Mouse (Mus musculus): ENCODE measurements around the gene Aipl1. TPM values are rescaled to one million over a fixed set of nuclear protein-coding genes. Genes with fewer than 3 reads are reported as not detected.
"Not testable (repeated sequence)": the region's sequence is repeated elsewhere in the genome, so short reads cannot be mapped to it uniquely, and the experiment has no call there.

Gene Aipl1
- polyA plus RNA-seq, 1 experiment = 0.21 TPM

DNA sequence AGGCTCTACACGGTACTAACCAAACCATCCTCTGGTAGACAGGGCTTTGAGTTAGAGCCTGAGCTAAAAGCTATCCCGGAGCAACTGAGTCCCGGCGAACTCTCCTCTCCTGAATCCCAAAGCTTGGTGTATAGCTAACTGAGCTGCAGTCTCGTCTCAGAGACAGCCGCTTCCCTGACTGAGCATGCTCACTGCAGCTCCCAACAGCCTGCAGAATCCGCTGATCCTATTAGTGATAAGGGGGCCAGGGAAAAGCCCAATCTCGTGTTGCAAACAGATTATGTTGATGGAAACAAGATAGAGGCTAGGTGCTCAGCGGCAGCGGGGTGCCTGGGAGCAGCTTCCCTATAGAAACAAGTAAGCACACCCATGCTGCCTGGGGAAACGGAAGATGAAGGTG, 40.5 kb downstream of the Aipl1 start:
- no peaks in the 10 kb centered on the region for H3K36me3 ChIP-seq (ENCODE audit: control insufficient read depth, insufficient read depth)
- no peaks in the 10 kb centered on the region for H3K79me3 ChIP-seq (ENCODE audit: low read depth)
- no peak overlapping the region for H3K4me3 ChIP-seq (ENCODE audit: insufficient read depth, poor library complexity, severe bottlenecking)
- no peak overlapping the region for H3ac ChIP-seq (ENCODE audit: control insufficient read depth, insufficient read length, low read depth)
- no peaks in the 10 kb centered on the region for H3K27me3 ChIP-seq (ENCODE audit: control insufficient read depth, insufficient read depth, insufficient read length)
- TF ChIP-seq MYOG (IDR thresholded peaks at IDR 0.05; ENCODE audit: control insufficient read depth, extremely low read depth, insufficient read length) (no peak), FOSL1 (IDR thresholded peaks at IDR 0.05; ENCODE audit: insufficient read depth, low read length, poor library complexity, severe bottlenecking) (no peak), CEBPB (IDR thresholded peaks at IDR 0.05; ENCODE audit: low read depth) (no peak), MAX (IDR thresholded peaks at IDR 0.05) (no peak), MYOD1 (IDR thresholded peaks at IDR 0.05; ENCODE audit: control insufficient read depth, insufficient read length, low read depth) (no peak), USF1 (IDR thresholded peaks at IDR 0.05; ENCODE audit: low read depth) (no peak), CTCF (IDR thresholded peaks at IDR 0.05; ENCODE audit: control insufficient read depth, insufficient read depth, insufficient read length) (no peak)
- H3K79me2 ChIP-seq (ENCODE audit: control insufficient read depth, insufficient read depth) = no peaks in the 10 kb centered on the region

DNA sequence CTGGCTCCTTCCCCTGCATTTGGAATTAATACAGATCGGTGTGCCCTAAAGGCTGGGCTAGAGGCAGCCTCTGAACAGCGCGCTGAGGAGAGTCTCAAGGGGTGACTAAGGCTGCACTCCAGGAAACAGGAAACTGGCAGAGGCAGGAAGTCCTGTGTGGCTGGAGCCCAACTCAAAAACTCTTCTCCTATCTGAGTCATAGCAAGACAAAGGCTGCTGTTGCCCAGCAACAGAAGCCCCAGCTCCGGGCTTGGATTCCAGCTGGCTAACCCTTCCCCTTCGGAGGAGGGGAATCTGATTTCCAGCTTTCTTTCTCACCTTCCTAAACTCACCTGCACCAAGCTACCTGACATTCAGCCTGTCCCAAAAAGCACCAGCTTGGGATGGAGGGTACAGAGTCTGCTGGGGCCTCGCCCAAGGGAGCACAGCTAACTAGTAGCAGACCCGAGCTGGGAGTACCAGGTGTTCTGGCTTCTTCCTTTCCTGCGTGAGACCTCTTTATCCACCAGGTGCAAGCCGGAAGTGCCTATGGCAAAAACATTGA, 41.3 kb downstream of the Aipl1 start:
- TF ChIP-seq MAX (IDR thresholded peaks at IDR 0.05) (peak; percentile 35), MYOD1 (IDR thresholded peaks at IDR 0.05; ENCODE audit: control insufficient read depth, insufficient read length, low read depth) (no peak), FOSL1 (IDR thresholded peaks at IDR 0.05; ENCODE audit: insufficient read depth, low read length, poor library complexity, severe bottlenecking) (peak; percentile 33), CEBPB (IDR thresholded peaks at IDR 0.05; ENCODE audit: low read depth) (no peak), USF1 (IDR thresholded peaks at IDR 0.05; ENCODE audit: low read depth) (no peak), MYOG (IDR thresholded peaks at IDR 0.05; ENCODE audit: control insufficient read depth, extremely low read depth, insufficient read length) (no peak), CTCF (IDR thresholded peaks at IDR 0.05; ENCODE audit: control insufficient read depth, insufficient read depth, insufficient read length) (no peak)
- no peak overlapping the region for H3K4me3 ChIP-seq (ENCODE audit: insufficient read depth, poor library complexity, severe bottlenecking)

GRCm38 (mm10) chr11:71992438-71992837, 44.9 kb downstream of the Aipl1 start:
- Histone ChIP-seq H3ac (ENCODE audit: control insufficient read depth, insufficient read length, low read depth) (no peak overlapping the region), H3K27me3 (ENCODE audit: control insufficient read depth, insufficient read depth, insufficient read length) (no peaks in the 10 kb centered on the region), H3K4me3 (ENCODE audit: insufficient read depth, poor library complexity, severe bottlenecking) (no peak overlapping the region), H3K79me2 (ENCODE audit: control insufficient read depth, insufficient read depth) (no peaks in the 10 kb centered on the region), H3K79me3 (ENCODE audit: low read depth) (no peaks in the 10 kb centered on the region), H3K36me3 (ENCODE audit: control insufficient read depth, insufficient read depth) (no peaks in the 10 kb centered on the region)
- TF ChIP-seq MYOD1 (IDR thresholded peaks at IDR 0.05; ENCODE audit: control insufficient read depth, insufficient read length, low read depth) (no peak), CEBPB (IDR thresholded peaks at IDR 0.05; ENCODE audit: low read depth) (no peak), FOSL1 (IDR thresholded peaks at IDR 0.05; ENCODE audit: insufficient read depth, low read length, poor library complexity, severe bottlenecking) (no peak), MYOG (IDR thresholded peaks at IDR 0.05; ENCODE audit: control insufficient read depth, extremely low read depth, insufficient read length) (no peak), USF1 (IDR thresholded peaks at IDR 0.05; ENCODE audit: low read depth) (no peak), CTCF (IDR thresholded peaks at IDR 0.05; ENCODE audit: control insufficient read depth, insufficient read depth, insufficient read length) (no peak), MAX (IDR thresholded peaks at IDR 0.05) (no peak)

More for the DNA sequence above, 41.3 kb downstream of the Aipl1 start:
- Histone ChIP-seq H3K36me3 (ENCODE audit: control insufficient read depth, insufficient read depth) (no peaks in the 10 kb centered on the region), H3K27me3 (ENCODE audit: control insufficient read depth, insufficient read depth, insufficient read length) (no peaks in the 10 kb centered on the region), H3ac (ENCODE audit: control insufficient read depth, insufficient read length, low read depth) (peak overlapping the region; percentile 10), H3K79me3 (ENCODE audit: low read depth) (no peaks in the 10 kb centered on the region), H3K79me2 (ENCODE audit: control insufficient read depth, insufficient read depth) (no peaks in the 10 kb centered on the region)

DNA sequence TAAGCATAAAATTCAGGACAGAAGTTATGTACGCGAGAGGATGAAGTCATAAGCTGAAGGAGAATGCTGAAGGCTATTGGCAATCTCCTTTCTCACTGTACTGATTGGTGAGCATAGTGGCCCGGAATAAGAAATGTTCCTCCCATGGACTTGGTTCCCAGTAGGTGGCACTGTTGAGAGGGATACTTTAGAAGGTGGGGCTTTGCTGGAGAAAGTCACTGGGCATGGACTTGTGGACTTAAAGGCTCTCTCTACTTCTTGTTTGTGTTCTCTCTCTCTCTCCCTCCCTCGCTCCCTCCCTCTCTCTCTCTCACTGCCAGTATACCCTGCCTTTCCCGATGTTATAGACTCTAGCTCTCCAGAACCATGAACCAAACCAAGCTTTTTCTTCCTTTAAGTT, 45.8 kb downstream of the Aipl1 start:
- no peak for TF ChIP-seq USF1 (IDR thresholded peaks at IDR 0.05; ENCODE audit: low read depth)
- TF ChIP-seq CTCF (IDR thresholded peaks at IDR 0.05; ENCODE audit: control insufficient read depth, insufficient read depth, insufficient read length) = peak; percentile 28
- Histone ChIP-seq H3K36me3 (ENCODE audit: control insufficient read depth, insufficient read depth) (no peaks in the 10 kb centered on the region), H3K27me3 (ENCODE audit: control insufficient read depth, insufficient read depth, insufficient read length) (no peaks in the 10 kb centered on the region)

GRCm38 (mm10) chr11:71989407-71989806, 47.9 kb downstream of the Aipl1 start:
- not testable (repeated sequence) for H3K79me2 ChIP-seq (ENCODE audit: control insufficient read depth, insufficient read depth); H3K4me3 ChIP-seq (ENCODE audit: insufficient read depth, poor library complexity, severe bottlenecking); H3K79me3 ChIP-seq (ENCODE audit: low read depth); H3ac ChIP-seq (ENCODE audit: control insufficient read depth, insufficient read length, low read depth); H3K27me3 ChIP-seq (ENCODE audit: control insufficient read depth, insufficient read depth, insufficient read length); H3K36me3 ChIP-seq (ENCODE audit: control insufficient read depth, insufficient read depth)

More for the DNA sequence above, 45.8 kb downstream of the Aipl1 start:
- Histone ChIP-seq H3K4me3 (ENCODE audit: insufficient read depth, poor library complexity, severe bottlenecking) (no peak overlapping the region), H3K79me3 (ENCODE audit: low read depth) (no peaks in the 10 kb centered on the region), H3ac (ENCODE audit: control insufficient read depth, insufficient read length, low read depth) (no peak overlapping the region), H3K79me2 (ENCODE audit: control insufficient read depth, insufficient read depth) (no peaks in the 10 kb centered on the region)

- no peaks in the 10 kb centered on the region for H3K36me3 ChIP-seq (ENCODE audit: control insufficient read depth, insufficient read depth)
- TF ChIP-seq MYOD1 (IDR thresholded peaks at IDR 0.05; ENCODE audit: control insufficient read depth, insufficient read length, low read depth) (no peak), MAX (IDR thresholded peaks at IDR 0.05) (no peak), USF1 (IDR thresholded peaks at IDR 0.05; ENCODE audit: low read depth) (no peak), CEBPB (IDR thresholded peaks at IDR 0.05; ENCODE audit: low read depth) (no peak), FOSL1 (IDR thresholded peaks at IDR 0.05; ENCODE audit: insufficient read depth, low read length, poor library complexity, severe bottlenecking) (no peak), CTCF (IDR thresholded peaks at IDR 0.05; ENCODE audit: control insufficient read depth, insufficient read depth, insufficient read length) (no peak), MYOG (IDR thresholded peaks at IDR 0.05; ENCODE audit: control insufficient read depth, extremely low read depth, insufficient read length) (no peak)
- H3ac ChIP-seq (ENCODE audit: control insufficient read depth, insufficient read length, low read depth) = no peak overlapping the region
- H3K27me3 ChIP-seq (ENCODE audit: control insufficient read depth, insufficient read depth, insufficient read length) = no peaks in the 10 kb centered on the region
- H3K4me3 ChIP-seq (ENCODE audit: insufficient read depth, poor library complexity, severe bottlenecking) = no peak overlapping the region
- H3K79me3 ChIP-seq (ENCODE audit: low read depth) = no peaks in the 10 kb centered on the region
- H3K79me2 ChIP-seq (ENCODE audit: control insufficient read depth, insufficient read depth) = no peaks in the 10 kb centered on the region
Observed at GRCm38 (mm10) chr11:71987159-71988150, 49.9 kb downstream of the Aipl1 start.
